Mouse (Mus musculus) liver, embryonic 14.5 days (tissue): ENCODE measurements around the gene Tcp10b. TPM values are rescaled to one million over a fixed set of nuclear protein-coding genes. Genes with fewer than 3 reads are reported as not detected.
"Not testable (repeated sequence)": the region's sequence is repeated elsewhere in the genome, so short reads cannot be mapped to it uniquely, and the experiment has no call there.

Experiments used
- ATAC-seq: fragments of 200-750 bp; cut with Nextera tagmentation; 2 replicates; pipeline ENCODE4 v1.8.0; 2017; ENCODE audit warnings: moderate number of reproducible peaks, mild to moderate bottlenecking, moderate library complexity; ENCODE audit not compliant: insufficient read depth
- DNase-seq, 3 experiments: peaks; one replicate each; pipeline ENCODE4 v3.0.0-alpha.2; 2012 to 2013; ENCODE audit warnings: low read depth in 3 of 3, low spot score in 3 of 3
- H3K27ac ChIP-seq: fragments of 300-500 bp; sonication (generic); 2 replicates; pipeline ENCODE4 v1.5.1; 2014; ENCODE audit warnings: moderate library complexity, mild to moderate bottlenecking, control low read depth, inconsistent platforms
- H3K27me3 ChIP-seq: fragments of 300-500 bp; sonication (generic); 2 replicates; pipeline ENCODE4 v1.6.1; 2014; ENCODE audit warnings: mild to moderate bottlenecking, low read length, moderate library complexity; ENCODE audit not compliant: control insufficient read depth, insufficient read depth
- H3K36me3 ChIP-seq: fragments of 300-500 bp; sonication (generic); replicated peaks from 2 replicates; pipeline ENCODE4 v1.6.1; 2014; ENCODE audit warnings: low read depth; ENCODE audit not compliant: control insufficient read depth, insufficient read depth
- H3K4me1 ChIP-seq, 2 experiments: fragments of 200-500 bp in 1 of 2; fragments of 300-500 bp in 1 of 2; sonication (generic) in 1 of 2; replicated peaks; 2 replicates each; pipeline ENCODE4 v1.6.1; 2012 to 2014; ENCODE audit warnings: antibody characterized with exemption in 1 of 2, inconsistent platforms in 1 of 2, low read length in 1 of 2; ENCODE audit not compliant: control insufficient read depth in 2 of 2, insufficient read depth in 2 of 2
- H3K4me2 ChIP-seq: fragments of 300-500 bp; sonication (generic); 2 replicates; pipeline ENCODE4 v1.6.1; 2014; ENCODE audit warnings: low read depth, mild to moderate bottlenecking, control low read depth, moderate library complexity
- H3K4me3 ChIP-seq, 2 experiments: fragments of 200-500 bp in 1 of 2; fragments of 300-500 bp in 1 of 2; sonication (generic) in 1 of 2; 2 replicates each; pipeline ENCODE4 v1.5.1; 2012 to 2014; ENCODE audit warnings: low read depth in 2 of 2, low read length in 2 of 2, mild to moderate bottlenecking in 2 of 2, control low read depth in 1 of 2, inconsistent platforms in 1 of 2, moderate library complexity in 1 of 2; ENCODE audit not compliant: insufficient read depth in 1 of 2
- H3K9ac ChIP-seq: fragments of 300-500 bp; sonication (generic); replicated peaks from 2 replicates; pipeline ENCODE4 v1.6.1; 2014; ENCODE audit warnings: mild to moderate bottlenecking, control low read depth, moderate library complexity
- H3K9me3 ChIP-seq: fragments of 300-500 bp; sonication (generic); 2 replicates; pipeline ENCODE4 v1.6.1; 2016; ENCODE audit warnings: low read length, mixed read lengths; ENCODE audit not compliant: control insufficient read depth
- WGBS: fragments of 180-500 bp; shearing (Covaris S2); extraction: QIAGEN DNeasy Blood & Tissue Kit; methylation state at CpG from one replicate; pipeline ENCODE4 v1.1.7; 2014; ENCODE audit not compliant: insufficient replicate concordance; 5-methylcytosine and 5-hydroxymethylcytosine counted together
- polyA plus RNA-seq, 2 experiments: library from polyadenylated mRNA; depleted of rRNA in 1 of 2; stranded (reverse) in 1 of 2; unstranded in 1 of 2; fragments of >200 nt; fragmentation: Nextera tagmentation in 1 of 2; extraction: Ambion mirVana in 1 of 2; gene quantifications; 2 replicates each; pipeline versions ENCODE4 v1.2.1 to v1.2.3; 2012 to 2014

The Tcp10b gene
- polyA plus RNA-seq, 2 experiments, result 0.10 TPM; not detected in 1

- not testable (repeated sequence) for H3K4me3 ChIP-seq, H3K9me3 ChIP-seq, H3K4me1 ChIP-seq, H3K9ac ChIP-seq, H3K27me3 ChIP-seq, DNase-seq, H3K36me3 ChIP-seq, H3K4me2 ChIP-seq, ATAC-seq, H3K27ac ChIP-seq
- 43% methylated on average over 2 of the region's 3 CpGs for WGBS
Measured at GRCm38 (mm10) chr17:13124241-13124640, 63.3 kb downstream of the Tcp10b start.

GRCm38 (mm10) chr17:13129324-13129723 lies 68.4 kb downstream of the Tcp10b start:
- not testable (repeated sequence) for H3K27me3 ChIP-seq, DNase-seq, H3K9me3 ChIP-seq, H3K27ac ChIP-seq, H3K36me3 ChIP-seq, H3K4me1 ChIP-seq, H3K9ac ChIP-seq, H3K4me2 ChIP-seq, H3K4me3 ChIP-seq
- WGBS, result no CpG with 5 or more reads among the region's 3 CpGs
- 0 out of 2 replicates have a peak, but pooled peaks have one; percentile 15 for ATAC-seq

GRCm38 (mm10) chr17:13129737-13130465 lies 69.0 kb downstream of the Tcp10b start:
- not testable (repeated sequence) for H3K27me3 ChIP-seq, H3K9me3 ChIP-seq, H3K4me2 ChIP-seq, DNase-seq, H3K36me3 ChIP-seq, H3K27ac ChIP-seq, H3K4me1 ChIP-seq, ATAC-seq, H3K9ac ChIP-seq, H3K4me3 ChIP-seq
- WGBS, result 62% methylated on average over 8 of the region's 11 CpGs

GRCm38 (mm10) chr17:13131710-13132109 lies 70.8 kb downstream of the Tcp10b start, which contains the start of gene Unc93a:
Gene Unc93a, minus strand, starts transcription at chr17:13131810.
- H3K4me2 ChIP-seq, ATAC-seq, H3K4me3 ChIP-seq, H3K9ac ChIP-seq, DNase-seq, H3K27me3 ChIP-seq, H3K36me3 ChIP-seq, H3K27ac ChIP-seq, H3K4me1 ChIP-seq, H3K9me3 ChIP-seq: not testable (repeated sequence)
- 55% methylated on average over 3 of the region's 4 CpGs for WGBS

Other genes with a start within 250 kb of the Tcp10b start
- gene Mas1, start 193.0 kb upstream of the Tcp10b start, polyA plus RNA-seq (2012; rRNA removed), result 0.08 and 0.16 TPM in 2 replicates
- gene Mas1, start 193.0 kb upstream of the Tcp10b start, polyA plus RNA-seq (2014; fragmentation: Nextera tagmentation; extraction: Ambion mirVana), result not detected in 2 replicates
- gene Mrgprh, start 185.1 kb upstream of the Tcp10b start, polyA plus RNA-seq (2012; rRNA removed), result not detected in 2 replicates
- not detected in 2 replicates for gene Mrgprh, start 185.1 kb upstream of the Tcp10b start, polyA plus RNA-seq (2014; fragmentation: Nextera tagmentation; extraction: Ambion mirVana)
- 0.38 and 0.44 TPM in 2 replicates for gene Pnldc1, start 150.9 kb upstream of the Tcp10b start, polyA plus RNA-seq (2012; rRNA removed)
- gene Pnldc1, start 150.9 kb upstream of the Tcp10b start, polyA plus RNA-seq (2014; fragmentation: Nextera tagmentation; extraction: Ambion mirVana), result 0.15 and 0.50 TPM in 2 replicates
- 68.1 and 110 TPM in 2 replicates for gene Tcp1, start 145.4 kb upstream of the Tcp10b start, polyA plus RNA-seq (2012; rRNA removed)
- 249 and 251 TPM in 2 replicates for gene Tcp1, start 145.4 kb upstream of the Tcp10b start, polyA plus RNA-seq (2014; fragmentation: Nextera tagmentation; extraction: Ambion mirVana)
- 45.5 and 55.4 TPM in 2 replicates for gene Mrpl18, start 144.8 kb upstream of the Tcp10b start, polyA plus RNA-seq (2012; rRNA removed)
- 107 and 111 TPM in 2 replicates for gene Mrpl18, start 144.8 kb upstream of the Tcp10b start, polyA plus RNA-seq (2014; fragmentation: Nextera tagmentation; extraction: Ambion mirVana)
- gene Acat3, start 120.5 kb upstream of the Tcp10b start, polyA plus RNA-seq (2012; rRNA removed), result 2.8 and 3.9 TPM in 2 replicates
- gene Acat3, start 120.5 kb upstream of the Tcp10b start, polyA plus RNA-seq (2014; fragmentation: Nextera tagmentation; extraction: Ambion mirVana), result 3.9 and 4.4 TPM in 2 replicates
- 29.2 and 36.3 TPM in 2 replicates for gene Acat2, start 100.4 kb upstream of the Tcp10b start, polyA plus RNA-seq (2012; rRNA removed)
- gene Acat2, start 100.4 kb upstream of the Tcp10b start, polyA plus RNA-seq (2014; fragmentation: Nextera tagmentation; extraction: Ambion mirVana), result 55.4 and 59.3 TPM in 2 replicates
- 13.3 and 24.5 TPM in 2 replicates for gene Wtap, start 66.9 kb upstream of the Tcp10b start, polyA plus RNA-seq (2012; rRNA removed)
- gene Wtap, start 66.9 kb upstream of the Tcp10b start, polyA plus RNA-seq (2014; fragmentation: Nextera tagmentation; extraction: Ambion mirVana), result 51.9 and 54.6 TPM in 2 replicates
- 40.4 and 105 TPM in 2 replicates for gene Sod2, start 54.3 kb upstream of the Tcp10b start, polyA plus RNA-seq (2012; rRNA removed)
- gene Sod2, start 54.3 kb upstream of the Tcp10b start, polyA plus RNA-seq (2014; fragmentation: Nextera tagmentation; extraction: Ambion mirVana), result 135 and 136 TPM in 2 replicates
- not detected in 2 replicates for gene Gpr31b, start 8.8 kb upstream of the Tcp10b start, polyA plus RNA-seq (2012; rRNA removed)
- gene Gpr31b, start 8.8 kb upstream of the Tcp10b start, polyA plus RNA-seq (2014; fragmentation: Nextera tagmentation; extraction: Ambion mirVana), result 0.11 TPM in 1 of 2 replicates, not detected in the other
- gene Unc93a, start 70.7 kb downstream of the Tcp10b start, polyA plus RNA-seq (2012; rRNA removed), result not detected in 2 replicates
- not detected in 2 replicates for gene Unc93a, start 70.7 kb downstream of the Tcp10b start, polyA plus RNA-seq (2014; fragmentation: Nextera tagmentation; extraction: Ambion mirVana)
- gene Smok2a, start 160.1 kb downstream of the Tcp10b start, polyA plus RNA-seq (2012; rRNA removed), result not detected in 2 replicates
- gene Smok2a, start 160.1 kb downstream of the Tcp10b start, polyA plus RNA-seq (2014; fragmentation: Nextera tagmentation; extraction: Ambion mirVana), result not detected in 2 replicates
- not detected in 2 replicates for gene Smok2b, start 169.2 kb downstream of the Tcp10b start, polyA plus RNA-seq (2012; rRNA removed)
- not detected in 2 replicates for gene Smok2b, start 169.2 kb downstream of the Tcp10b start, polyA plus RNA-seq (2014; fragmentation: Nextera tagmentation; extraction: Ambion mirVana)